9 mouse cellular contexts compared by ENCODE assay signal in the genomic region with DNA sequence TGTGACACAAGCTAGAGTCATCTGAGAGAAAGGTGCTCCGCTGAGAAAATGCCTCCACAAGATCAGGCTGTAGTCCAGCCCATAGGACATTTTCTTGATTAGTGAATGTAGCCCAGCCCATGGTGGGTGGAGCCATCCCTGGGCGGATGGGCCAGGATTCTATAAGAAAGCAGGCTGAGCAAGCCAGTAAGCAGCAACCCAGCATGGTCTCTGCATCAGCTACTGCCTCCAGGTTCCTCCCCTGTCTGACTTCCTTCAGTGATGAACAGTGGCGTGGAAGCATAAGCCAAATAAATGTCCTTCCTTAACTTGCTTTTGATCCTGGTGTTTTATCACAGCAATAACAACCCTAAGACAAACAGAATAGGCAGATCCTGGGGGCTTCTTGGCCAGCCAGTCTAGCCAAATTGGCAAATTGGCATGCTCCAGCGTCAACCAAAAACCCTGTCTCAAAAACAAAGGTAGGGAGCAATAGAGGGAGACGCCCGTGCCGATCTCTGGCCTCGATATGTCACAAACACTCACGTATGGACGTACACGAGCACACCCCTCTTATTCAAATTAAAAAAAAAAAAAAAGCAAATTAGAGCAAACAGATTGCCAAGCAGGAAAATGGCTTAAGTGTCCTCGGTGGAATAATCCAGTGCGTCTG. TPM values are rescaled to one million over a fixed set of nuclear protein-coding genes. Genes with fewer than 3 reads are reported as not detected.
A peak's percentile ranks its signal among the peaks of the same experiment; 100 is the strongest.
DNase-seq lines count a peak whose midpoint lies in the region; ATAC-seq and TF ChIP-seq lines count a peak whose summit lies in the region.
"Had no signal": no experiment of that assay in that cellular context is flagged by ENCODE, and none has a peak within 500 bp of the region (broad histone marks: within the 10 kb centered on the region; RNA-seq: fewer than 3 reads in every experiment).

No protein-coding gene starts in this region.

- H3K4me1 ChIP-seq in heart, embryonic 11.5 days (ENCODE audit: control insufficient read depth, insufficient read depth, low read length) = peaks cover 10% of the 10 kb centered on the region
- peaks cover 5% of the 10 kb centered on the region; the same call in 1 of the 2 replicates for H3K4me1 ChIP-seq in bone marrow, adult 2 months (ENCODE audit: control insufficient read depth, insufficient read depth, low read length)
- peaks cover 11% of the 10 kb centered on the region for H3K4me1 ChIP-seq in embryonic fibroblast, embryonic 13.5 days (ENCODE audit: control insufficient read depth, insufficient read depth, low read length)
- H3K4me1 ChIP-seq in kidney, embryonic 14.5 days (ENCODE audit: control insufficient read depth, insufficient read depth, low read length) = peaks cover 9% of the 10 kb centered on the region; the same call in 1 of the 2 replicates

- H3K9me3 ChIP-seq in heart, embryonic 11.5 days (replicated peaks; ENCODE audit: control insufficient read depth, low read length) = no peaks in the 10 kb centered on the region
- H3K9me3 ChIP-seq in kidney, embryonic 14.5 days (ENCODE audit: control insufficient read depth, low read length) = no peaks in the 10 kb centered on the region

- TF ChIP-seq CTCF in bone marrow, adult 2 months (IDR thresholded peaks at IDR 0.05; ENCODE audit: control insufficient read depth, insufficient read depth, low read length) = no peak
- TF ChIP-seq CTCF in embryonic fibroblast, embryonic 13.5 days (IDR thresholded peaks at IDR 0.05; ENCODE audit: borderline replicate concordance, insufficient read depth, low read length) = no peak

- H3K9ac ChIP-seq in heart, embryonic 11.5 days (ENCODE audit: low read depth, low read length) = 0 out of 2 replicates have a peak overlapping the region, but pooled peaks have one; percentile 18
- H3K9ac ChIP-seq in kidney, embryonic 14.5 days (ENCODE audit: low read depth, low read length) = peak overlapping the region; percentile 35; the same call in 1 of the 2 replicates

- no peak for TF ChIP-seq POLR2A in bone marrow, adult 2 months (IDR thresholded peaks at IDR 0.05; ENCODE audit: borderline replicate concordance, control insufficient read depth, low read depth, low read length)
- TF ChIP-seq POLR2A in embryonic fibroblast, embryonic 13.5 days (IDR thresholded peaks at IDR 0.05; ENCODE audit: low read depth, low read length) = peak; percentile 91

- no peak overlapping the region for H3K27ac ChIP-seq in heart, embryonic 11.5 days (ENCODE audit: low read depth, low read length)
- H3K27ac ChIP-seq in bone marrow, adult 2 months (ENCODE audit: control insufficient read depth, insufficient read depth, low read depth, low read length, poor library complexity) = peak overlapping the region; percentile 52
- H3K27ac ChIP-seq in embryonic fibroblast, embryonic 13.5 days (ENCODE audit: insufficient read depth, low read length) = no peak overlapping the region
- H3K27ac ChIP-seq in kidney, embryonic 14.5 days (ENCODE audit: low read depth, low read length) = no peak overlapping the region

- intact Hi-C loops in heart, postnatal 14 days (cut with DNase I) = loop anchor here (2.0 to 5.0 kb wide), 2 partner anchors 108 to 189 kb away; a partner anchor contains a TSS

- peak overlapping the region; percentile 68 for H3K4me2 ChIP-seq in heart, embryonic 11.5 days
- peak overlapping the region; percentile 53 for H3K4me2 ChIP-seq in kidney, embryonic 14.5 days (replicated peaks; ENCODE audit: low read depth, low read length)

- no peak for DNase-seq in heart, postnatal 14 days
- peak; percentile 36 for DNase-seq in lung, postnatal 36 days
- peak; percentile 31 for DNase-seq in right cerebral cortex, postnatal 4 days

- H3K27me3 ChIP-seq in heart, embryonic 11.5 days (ENCODE audit: control insufficient read depth, insufficient read depth, low read length) = no peaks in the 10 kb centered on the region
- H3K27me3 ChIP-seq in kidney, embryonic 14.5 days (ENCODE audit: control insufficient read depth, insufficient read depth, low read length) = no peaks in the 10 kb centered on the region
- H3K27me3 ChIP-seq: Patski had no signal

- peaks cover 6% of the 10 kb centered on the region; the same call in 1 of the 2 replicates for H3K36me3 ChIP-seq in heart, embryonic 11.5 days (ENCODE audit: control insufficient read depth, insufficient read depth, low read length)
- peaks cover 10% of the 10 kb centered on the region; the same call in 1 of the 2 replicates for H3K36me3 ChIP-seq in kidney, embryonic 14.5 days (ENCODE audit: control insufficient read depth, insufficient read depth, low read length)

- no peak for ATAC-seq in heart, embryonic 11.5 days (replicated peaks; ENCODE audit: insufficient number of reproducible peaks, low FRiP score, low TSS enrichment)
- no peak for ATAC-seq in kidney, embryonic 14.5 days (ENCODE audit: low FRiP score, low TSS enrichment)
- ATAC-seq in activated CD4-positive, CD25-positive, alpha-beta regulatory T cell, adult 4 months = no peak
- ATAC-seq: Patski had no signal

- WGBS in heart, embryonic 11.5 days (ENCODE audit: insufficient replicate concordance) = 10% methylated on average over 13 of the region's 13 CpGs
- 37% methylated on average over 13 of the region's 13 CpGs for WGBS in bone marrow, adult 2 months
- 11% methylated on average over 13 of the region's 13 CpGs for WGBS in kidney, embryonic 14.5 days

- H3K4me3 ChIP-seq in heart, embryonic 11.5 days (ENCODE audit: low read depth, low read length) = peak overlapping the region; percentile 18
- H3K4me3 ChIP-seq in bone marrow, adult 2 months (replicated peaks; ENCODE audit: control insufficient read depth, low read depth, low read length) = peak overlapping the region; percentile 41
- no peak overlapping the region for H3K4me3 ChIP-seq in embryonic fibroblast, embryonic 13.5 days (ENCODE audit: insufficient read depth, low read length)
- peak overlapping the region; percentile 22 for H3K4me3 ChIP-seq in kidney, embryonic 14.5 days (ENCODE audit: low read length)

RNA-seq across cellular contexts. Expression of a gene that starts 2.0 kb away (rescaled TPM):
- polyA plus RNA-seq in heart, embryonic 11.5 days (2014; fragmentation: Nextera tagmentation; extraction: Ambion mirVana) = 21.3 and 30.3 TPM in 2 replicates
- 10 to 100 TPM; 29.3 to 34.8 TPM for total RNA-seq in heart, postnatal 14 days (2021)
- 34.7 and 69.0 TPM in 2 replicates for polyA plus RNA-seq in bone marrow, adult 2 months (2011; ENCODE audit: insufficient read depth, insufficient read length, low replicate concordance, missing spikeins)
- 84.1 and 87.6 TPM in 2 replicates for polyA plus RNA-seq in embryonic fibroblast, embryonic 13.5 days (2011; ENCODE audit: insufficient read length, low read depth, missing spikeins)
- polyA plus RNA-seq in kidney, embryonic 14.5 days (2014; fragmentation: Nextera tagmentation; extraction: Ambion mirVana) = 31.4 and 47.5 TPM in 2 replicates
- polyA plus RNA-seq in activated CD4-positive, CD25-positive, alpha-beta regulatory T cell, adult 4 months (2017; shearing (Covaris generic)) = 10 to 100 TPM; 51.3 to 75.5 TPM

RNA-seq across cellular contexts. Expression of a gene that starts 42.1 kb away (rescaled TPM):
- 1.6 and 1.8 TPM in 2 replicates for polyA plus RNA-seq in heart, embryonic 11.5 days (2014; fragmentation: Nextera tagmentation; extraction: Ambion mirVana)
- 1 to 10 TPM; 2.9 to 3.8 TPM for total RNA-seq in heart, postnatal 14 days (2021)
- polyA plus RNA-seq in bone marrow, adult 2 months (2011; ENCODE audit: insufficient read depth, insufficient read length, low replicate concordance, missing spikeins) = 26.4 and 54.8 TPM in 2 replicates
- 28.3 and 39.3 TPM in 2 replicates for polyA plus RNA-seq in embryonic fibroblast, embryonic 13.5 days (2011; ENCODE audit: insufficient read length, low read depth, missing spikeins)
- 6.2 and 8.7 TPM in 2 replicates for polyA plus RNA-seq in kidney, embryonic 14.5 days (2014; fragmentation: Nextera tagmentation; extraction: Ambion mirVana)
- 100 to 1,000 TPM; 152 to 209 TPM for polyA plus RNA-seq in activated CD4-positive, CD25-positive, alpha-beta regulatory T cell, adult 4 months (2017; shearing (Covaris generic))

RNA-seq across cellular contexts. Expression of a gene that starts 47.8 kb away (rescaled TPM):
- polyA plus RNA-seq in heart, embryonic 11.5 days (2014; fragmentation: Nextera tagmentation; extraction: Ambion mirVana) = 0.42 and 0.63 TPM in 2 replicates
- total RNA-seq in heart, postnatal 14 days (2021) = 10 to 100 TPM; 12.2 to 12.3 TPM
- polyA plus RNA-seq in bone marrow, adult 2 months (2011; ENCODE audit: insufficient read depth, insufficient read length, low replicate concordance, missing spikeins) = 11.0 and 27.3 TPM in 2 replicates
- polyA plus RNA-seq in embryonic fibroblast, embryonic 13.5 days (2011; ENCODE audit: insufficient read length, low read depth, missing spikeins) = 0.08 and 0.21 TPM in 2 replicates
- polyA plus RNA-seq in kidney, embryonic 14.5 days (2014; fragmentation: Nextera tagmentation; extraction: Ambion mirVana) = 0.07 and 0.61 TPM in 2 replicates
- polyA plus RNA-seq in activated CD4-positive, CD25-positive, alpha-beta regulatory T cell, adult 4 months (2017; shearing (Covaris generic)) = 10 to 100 TPM; 20.4 to 29.9 TPM

RNA-seq across cellular contexts. Expression of a gene that starts 52.8 kb away (rescaled TPM):
- polyA plus RNA-seq in heart, embryonic 11.5 days (2014; fragmentation: Nextera tagmentation; extraction: Ambion mirVana) = 106 and 115 TPM in 2 replicates
- 10 to 100 TPM; 47.3 to 50.0 TPM for total RNA-seq in heart, postnatal 14 days (2021)
- polyA plus RNA-seq in bone marrow, adult 2 months (2011; ENCODE audit: insufficient read depth, insufficient read length, low replicate concordance, missing spikeins) = 15.7 and 22.5 TPM in 2 replicates
- 118 and 143 TPM in 2 replicates for polyA plus RNA-seq in embryonic fibroblast, embryonic 13.5 days (2011; ENCODE audit: insufficient read length, low read depth, missing spikeins)
- 106 and 153 TPM in 2 replicates for polyA plus RNA-seq in kidney, embryonic 14.5 days (2014; fragmentation: Nextera tagmentation; extraction: Ambion mirVana)
- polyA plus RNA-seq in activated CD4-positive, CD25-positive, alpha-beta regulatory T cell, adult 4 months (2017; shearing (Covaris generic)) = 100 to 1,000 TPM in 1 of 2 experiments, 10 to 100 TPM in 1; 99.2 to 103 TPM

RNA-seq across cellular contexts. Expression of a gene that starts 57.5 kb away (rescaled TPM):
- 8.4 and 11.8 TPM in 2 replicates for polyA plus RNA-seq in heart, embryonic 11.5 days (2014; fragmentation: Nextera tagmentation; extraction: Ambion mirVana)
- total RNA-seq in heart, postnatal 14 days (2021) = 10 to 100 TPM; 45.5 to 66.9 TPM
- polyA plus RNA-seq in bone marrow, adult 2 months (2011; ENCODE audit: insufficient read depth, insufficient read length, low replicate concordance, missing spikeins) = not detected in 2 replicates
- 2.2 and 2.8 TPM in 2 replicates for polyA plus RNA-seq in embryonic fibroblast, embryonic 13.5 days (2011; ENCODE audit: insufficient read length, low read depth, missing spikeins)
- polyA plus RNA-seq in kidney, embryonic 14.5 days (2014; fragmentation: Nextera tagmentation; extraction: Ambion mirVana) = 2.0 and 2.3 TPM in 2 replicates
- 1 to 10 TPM; 2.5 to 2.7 TPM for polyA plus RNA-seq in activated CD4-positive, CD25-positive, alpha-beta regulatory T cell, adult 4 months (2017; shearing (Covaris generic))

Comparison
In these comparisons a context has a peak if more than half of its experiments do, and no peak if none do; other contexts are left out.
1. DNase-seq: peak in lung, postnatal 36 days (single experiment) and right cerebral cortex, postnatal 4 days (single experiment); none in heart, postnatal 14 days (0 of 2).